In the genomic region with DNA sequence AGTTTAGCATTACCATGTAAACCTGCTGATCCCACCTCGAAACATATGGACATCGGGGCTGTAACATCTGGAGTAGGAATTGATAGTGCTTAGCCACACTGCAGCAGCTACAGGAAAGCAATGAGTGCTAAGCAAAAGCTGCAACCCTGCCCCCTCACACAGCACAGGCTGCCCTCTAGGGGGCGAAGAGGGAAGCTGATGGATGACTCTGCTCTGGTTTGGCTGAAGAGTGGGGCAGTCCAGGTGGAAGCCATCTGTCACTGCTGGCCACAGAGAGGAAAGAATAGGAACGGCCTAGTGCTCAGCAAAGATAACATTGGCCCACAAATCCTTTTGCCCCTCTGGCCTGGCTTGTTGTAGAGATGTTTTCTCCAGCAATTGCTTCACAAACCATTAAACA, we compare ENCODE assay signal across 10 mouse cellular contexts.
DNase-seq lines count a peak whose midpoint lies in the region; ATAC-seq and TF ChIP-seq lines count a peak whose summit lies in the region.
"Had no signal": no experiment of that assay in that cellular context is flagged by ENCODE, and none has a peak within 500 bp of the region (broad histone marks: within the 10 kb centered on the region; RNA-seq: fewer than 3 reads in every experiment).

No protein-coding gene starts in this region.

- H3K27me3 ChIP-seq in forebrain, embryonic 13.5 days = no peaks in the 10 kb centered on the region
- no peaks in the 10 kb centered on the region for H3K27me3 ChIP-seq in midbrain, embryonic 10.5 days (ENCODE audit: low read depth, poor library complexity, severe bottlenecking)
- no peaks in the 10 kb centered on the region for H3K27me3 ChIP-seq in stomach, postnatal 0 days (ENCODE audit: control insufficient read depth, insufficient read depth, low read length)
- H3K27me3 ChIP-seq: liver, embryonic 15.5 days had no signal

- H3K27ac ChIP-seq in forebrain, embryonic 13.5 days = no peak overlapping the region
- H3K27ac ChIP-seq in midbrain, embryonic 10.5 days (replicated peaks) = no peak overlapping the region
- H3K27ac ChIP-seq in stomach, postnatal 0 days (replicated peaks) = no peak overlapping the region
- H3K27ac ChIP-seq: liver, embryonic 15.5 days had no signal

- ATAC-seq in forebrain, embryonic 13.5 days = peak; percentile 78
- peak; percentile 79 for ATAC-seq in stomach, postnatal 0 days (ENCODE audit: low FRiP score, low TSS enrichment)

- peak; percentile 86 for TF ChIP-seq CTCF in stomach, postnatal 0 days (IDR thresholded peaks at IDR 0.05; ENCODE audit: low read depth)

- peaks cover 34% of the 10 kb centered on the region for H3K4me1 ChIP-seq in forebrain, embryonic 13.5 days
- H3K4me1 ChIP-seq in midbrain, embryonic 10.5 days = peaks cover 10% of the 10 kb centered on the region; the same call in 1 of the 2 replicates
- H3K4me1 ChIP-seq in stomach, postnatal 0 days (replicated peaks; ENCODE audit: control insufficient read depth, insufficient read depth) = no peaks in the 10 kb centered on the region

- 0 out of 2 replicates have a peak, but pooled peaks cover 4% of the 10 kb centered on the region for H3K36me3 ChIP-seq in forebrain, embryonic 13.5 days (ENCODE audit: poor library complexity, severe bottlenecking)
- peaks cover 4% of the 10 kb centered on the region; the same call in 1 of the 2 replicates for H3K36me3 ChIP-seq in midbrain, embryonic 10.5 days
- no peaks in the 10 kb centered on the region for H3K36me3 ChIP-seq in stomach, postnatal 0 days (ENCODE audit: control insufficient read depth, insufficient read depth, low read length)
- H3K36me3 ChIP-seq: G1E; liver, embryonic 15.5 days had no signal

- WGBS in forebrain, embryonic 13.5 days = 46% methylated on average over 4 of the region's 4 CpGs
- 49% methylated on average over 4 of the region's 4 CpGs for WGBS in midbrain, embryonic 10.5 days
- 27% methylated on average over 4 of the region's 4 CpGs for WGBS in stomach, postnatal 0 days

- no peak overlapping the region for H3K4me2 ChIP-seq in forebrain, embryonic 13.5 days
- H3K4me2 ChIP-seq in stomach, postnatal 0 days (replicated peaks; ENCODE audit: low read depth) = no peak overlapping the region
- H3K4me2 ChIP-seq: liver, embryonic 15.5 days had no signal

- intact Hi-C loops in heart, postnatal 25 days (cut with DNase I) = no loop called here

- no peaks in the 10 kb centered on the region for H3K9me3 ChIP-seq in forebrain, embryonic 13.5 days (replicated peaks)
- no peaks in the 10 kb centered on the region for H3K9me3 ChIP-seq in midbrain, embryonic 10.5 days (replicated peaks)
- no peaks in the 10 kb centered on the region for H3K9me3 ChIP-seq in stomach, postnatal 0 days (ENCODE audit: control insufficient read depth, low read length)
- H3K9me3 ChIP-seq: G1E; liver, embryonic 15.5 days had no signal

- TF ChIP-seq EP300 in stomach, postnatal 0 days (optimal IDR thresholded peaks at IDR 0.05) = no peak

- DNase-seq in layer of hippocampus, adult 11-12 months (ENCODE audit: low spot score) = peak; percentile 61
- DNase-seq in layer of hippocampus, adult 9-10 months (ENCODE audit: low spot score) = no peak
- peak; percentile 2 for DNase-seq in c-Kit-positive CD71-positive TER-119-positive erythroid progenitor cells, embryonic 14.5 days (ENCODE audit: low spot score)
- peak; percentile 70 for DNase-seq in heart, postnatal 25 days (ENCODE audit: low spot score)
- DNase-seq in kidney, postnatal 36 days = peak; percentile 58 to 78
- peak; percentile 61 for DNase-seq in midbrain, embryonic 10.5 days (ENCODE audit: low spot score)
- DNase-seq in stomach, postnatal 0 days (ENCODE audit: low spot score) = peak; percentile 73

- no peak overlapping the region for H3K4me3 ChIP-seq in forebrain, embryonic 13.5 days
- no peak overlapping the region for H3K4me3 ChIP-seq in midbrain, embryonic 10.5 days
- no peak overlapping the region for H3K4me3 ChIP-seq in stomach, postnatal 0 days (ENCODE audit: low read depth, low read length)
- H3K4me3 ChIP-seq: liver, embryonic 15.5 days had no signal

- no peak overlapping the region for H3K9ac ChIP-seq in forebrain, embryonic 13.5 days
- H3K9ac ChIP-seq in stomach, postnatal 0 days (ENCODE audit: low read length) = no peak overlapping the region
- H3K9ac ChIP-seq: liver, embryonic 15.5 days had no signal
